Mouse (Mus musculus) erythroblast, adult 5-6 weeks (primary cell): ENCODE measurements around the gene Plgrkt. TPM values are rescaled to one million over a fixed set of nuclear protein-coding genes. Genes with fewer than 3 reads are reported as not detected.

ENCODE experiments used
- ATAC-seq: replicated peaks from 2 replicates; pipeline ENCODE4 v1.8.0; 2016; ENCODE audit warnings: moderate number of reproducible peaks, mild to moderate bottlenecking, moderate TSS enrichment, inconsistent platforms; ENCODE audit not compliant: poor library complexity, low FRiP score, severe bottlenecking
- total RNA-seq, 2 experiments: library from RNA; stranded (forward) in 1 of 2; stranded (reverse) in 1 of 2; fragments of 150-400 nt in 1 of 2; fragments of 200-764, 138-1000 nt in 1 of 2; gene quantifications; 2 replicates each; pipeline versions ENCODE4 v1.2.3 to v1.2.4; 2015 to 2017; ENCODE audit warnings: low replicate concordance in 2 of 2

Gene Plgrkt
- total RNA-seq, 2 experiments from 2014 or later, result 38.1 to 81.7 TPM

- no peak for ATAC-seq
Observed at GRCm38 (mm10) chr19:29308832-29309231, 58.4 kb downstream of the Plgrkt start.

- no peak for ATAC-seq
Observed at GRCm38 (mm10) chr19:29302119-29302518, 65.1 kb downstream of the Plgrkt start.

DNA sequence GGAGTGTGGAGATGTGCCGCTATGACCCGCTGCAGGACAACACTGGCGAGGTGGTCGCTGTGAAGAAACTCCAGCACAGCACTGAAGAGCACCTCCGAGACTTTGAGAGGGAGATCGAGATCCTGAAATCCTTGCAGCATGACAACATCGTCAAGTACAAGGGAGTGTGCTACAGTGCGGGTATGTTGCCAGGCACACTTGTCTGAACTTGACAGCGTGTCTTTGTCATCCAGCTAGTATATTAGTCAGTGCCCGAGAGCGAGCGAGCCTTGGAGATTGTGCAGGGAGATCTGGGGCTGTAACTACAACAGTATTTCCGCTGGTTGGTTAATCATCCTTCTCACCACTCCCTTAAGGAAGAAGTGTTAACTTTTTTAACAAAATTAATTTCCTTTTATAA, 66.3 kb downstream of the Plgrkt start:
- ATAC-seq, result no peak

Other genes starting within 250 kb of the Plgrkt start
- 37.7 and 41.6 TPM in 2 replicates for gene Jak2, start 115.6 kb downstream of the Plgrkt start, total RNA-seq (2015; ENCODE audit: low replicate concordance)
- gene Jak2, start 115.6 kb downstream of the Plgrkt start, total RNA-seq (2017; ENCODE audit: low replicate concordance), result 49.8 and 64.0 TPM in 2 replicates
- gene Insl6, start 42.0 kb downstream of the Plgrkt start, total RNA-seq (2015; ENCODE audit: low replicate concordance), result not detected in 2 replicates
- gene Insl6, start 42.0 kb downstream of the Plgrkt start, total RNA-seq (2017; ENCODE audit: low replicate concordance), result not detected in 2 replicates
- gene Rln1, start 32.7 kb downstream of the Plgrkt start, total RNA-seq (2015; ENCODE audit: low replicate concordance), result not detected in 2 replicates
- not detected in 2 replicates for gene Rln1, start 32.7 kb downstream of the Plgrkt start, total RNA-seq (2017; ENCODE audit: low replicate concordance)
- gene Cd274, start 65 bp upstream of the Plgrkt start, total RNA-seq (2015; ENCODE audit: low replicate concordance), result 0.58 and 4.6 TPM in 2 replicates
- 3.6 and 4.6 TPM in 2 replicates for gene Cd274, start 65 bp upstream of the Plgrkt start, total RNA-seq (2017; ENCODE audit: low replicate concordance)
- not detected in 2 replicates for gene Pdcd1lg2, start 43.5 kb upstream of the Plgrkt start, total RNA-seq (2015; ENCODE audit: low replicate concordance)
- gene Pdcd1lg2, start 43.5 kb upstream of the Plgrkt start, total RNA-seq (2017; ENCODE audit: low replicate concordance), result 0.42 TPM in 1 of 2 replicates, not detected in the other
- gene Ric1, start 154.9 kb upstream of the Plgrkt start, total RNA-seq (2015; ENCODE audit: low replicate concordance), result 1.7 and 6.1 TPM in 2 replicates
- gene Ric1, start 154.9 kb upstream of the Plgrkt start, total RNA-seq (2017; ENCODE audit: low replicate concordance), result 4.6 and 4.7 TPM in 2 replicates